Mouse (Mus musculus): ENCODE results near the gene Rpl13a. TPM values are rescaled to one million over a fixed set of nuclear protein-coding genes. Genes with fewer than 3 reads are reported as not detected.

Gene Rpl13a
- total RNA-seq (2023) = 1,000 to 10,000 TPM; 4,339 to 4,395 TPM

DNA sequence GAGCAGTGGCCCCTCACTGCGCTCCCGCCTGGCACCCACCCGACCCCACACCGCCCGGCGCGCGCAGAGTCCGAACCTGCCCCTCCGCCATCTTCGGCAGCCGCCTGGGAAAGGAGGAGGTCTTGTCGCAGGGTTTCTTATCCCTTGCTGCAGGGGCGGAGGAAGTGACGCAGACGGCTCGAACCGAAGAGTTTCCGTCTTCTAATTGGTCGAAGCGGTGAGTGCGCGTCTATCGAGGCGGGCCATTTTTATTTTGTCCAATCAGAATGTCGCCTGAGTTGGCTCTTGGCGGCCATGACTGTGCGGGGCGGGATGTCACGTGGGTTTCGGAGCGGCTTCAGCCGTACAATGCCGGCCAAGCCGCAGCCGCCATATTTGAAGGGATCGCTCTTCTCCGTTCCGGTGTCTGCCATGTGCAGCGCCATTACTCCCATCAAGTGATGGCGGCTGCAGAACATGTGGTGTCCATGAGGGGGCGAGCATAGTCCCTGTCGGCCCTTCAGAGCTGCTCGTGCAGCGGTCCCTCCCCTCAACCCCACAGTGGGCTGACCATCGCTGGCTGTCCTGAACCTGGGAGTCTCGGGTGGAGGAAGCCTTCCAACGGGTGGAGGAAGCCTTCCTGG lies at the start of gene Rpl13a:
TSS of gene Rpl13a (minus strand) at position 138 of the 623 bp plus-strand sequence.

DNA sequence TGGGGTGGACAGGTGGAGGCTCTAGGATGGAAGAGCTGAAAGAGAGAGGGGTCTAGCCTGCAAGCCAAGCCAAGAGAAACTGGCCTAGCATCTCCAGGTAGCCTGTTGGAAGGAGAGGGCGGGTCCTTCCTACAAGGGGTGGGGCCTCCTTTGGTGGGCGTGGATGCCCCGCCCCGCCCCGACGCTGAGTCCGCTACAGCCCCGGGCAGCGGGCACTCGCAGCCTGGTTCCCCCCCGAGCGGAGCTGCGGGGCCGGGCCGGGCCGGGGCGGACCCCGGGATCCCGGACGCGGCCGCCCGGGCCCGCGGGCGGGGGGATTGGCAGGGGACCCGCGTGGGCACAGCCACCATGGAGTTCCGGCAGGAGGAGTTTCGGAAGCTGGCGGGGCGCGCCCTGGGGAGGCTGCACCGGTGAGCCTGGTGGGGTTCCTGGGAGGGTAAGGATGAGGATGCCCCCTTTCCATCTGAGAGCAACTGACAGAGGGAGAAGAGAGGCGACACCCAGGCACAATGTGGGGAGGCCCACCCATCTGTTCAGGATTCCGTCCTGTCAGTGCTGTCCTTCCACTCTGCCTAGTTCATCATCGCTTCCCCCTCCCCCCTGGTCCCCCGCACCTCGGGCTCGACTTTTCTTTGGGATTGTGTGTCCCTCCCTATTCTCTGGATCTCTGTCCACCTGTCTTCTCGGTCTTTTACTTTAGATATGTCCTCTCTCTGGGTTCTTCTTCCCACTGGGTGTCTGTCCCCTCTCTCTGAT lies 35.4 kb upstream of the Rpl13a start, which contains the start of gene Slc17a7:
TSS of gene Slc17a7 (plus strand) at position 215 of the 756 bp plus-strand sequence.

GRCm38 (mm10) chr7:45154096-45154992 lies 25.8 kb upstream of the Rpl13a start, which contains the start of the genes Pih1d1 and Aldh16a1:
Gene Pih1d1 (plus strand): TSS chr7:45154303.
Gene Aldh16a1 (minus strand): TSS chr7:45154584.

GRCm38 (mm10) chr7:45135993-45136567 lies 7.5 kb upstream of the Rpl13a start, which contains the start of the genes Gm45713 and Flt3l:
Gene Gm45713 (minus strand): TSS chr7:45136231.
Gene Flt3l (minus strand): TSS chr7:45136432.

GRCm38 (mm10) chr7:45124224-45125143 lies 4.1 kb downstream of the Rpl13a start, which contains the start of gene Rps11:
Gene Rps11 (minus strand): TSS chr7:45124439.

GRCm38 (mm10) chr7:45103652-45104180 lies 24.8 kb downstream of the Rpl13a start, which contains the start of gene Fcgrt:
Gene Fcgrt (minus strand): TSS chr7:45103851.

GRCm38 (mm10) chr7:45092048-45092447 lies 36.5 kb downstream of the Rpl13a start, which contains the start of gene Rcn3:
Gene Rcn3 (minus strand): TSS chr7:45092221.

Other genes starting within 250 kb of the Rpl13a start
- gene Med25, start 236.0 kb downstream of the Rpl13a start, total RNA-seq (2023) = 10 to 100 TPM; 67.9 to 78.3 TPM
- 10 to 100 TPM; 31.4 to 50.1 TPM for gene Fuz, start 232.7 kb downstream of the Rpl13a start, total RNA-seq (2023)
- 100 to 1,000 TPM in 1 of 2 experiments, 10 to 100 TPM in 1; 92.5 to 101 TPM for gene Ap2a1, start 199.3 kb downstream of the Rpl13a start, total RNA-seq (2023)
- gene Tsks, start 185.6 kb downstream of the Rpl13a start, total RNA-seq (2023) = not detected
- gene Cpt1c, start 153.9 kb downstream of the Rpl13a start, total RNA-seq (2023) = not detected
- 100 to 1,000 TPM; 154 to 155 TPM for gene Prmt1, start 142.2 kb downstream of the Rpl13a start, total RNA-seq (2023)
- gene Irf3, start 131.1 kb downstream of the Rpl13a start, total RNA-seq (2023) = 100 to 1,000 TPM; 195 TPM
- 10 to 100 TPM; 35.3 to 36.9 TPM for gene Bcl2l12, start 130.0 kb downstream of the Rpl13a start, total RNA-seq (2023)
- gene Scaf1, start 112.4 kb downstream of the Rpl13a start, total RNA-seq (2023) = 100 to 1,000 TPM; 100 to 104 TPM
- 10 to 100 TPM; 20.1 to 20.2 TPM for gene Rras, start 110.8 kb downstream of the Rpl13a start, total RNA-seq (2023)
- 10 to 100 TPM; 77.6 to 78.0 TPM for gene Prr12, start 75.9 kb downstream of the Rpl13a start, total RNA-seq (2023)
- gene Nosip, start 66.3 kb downstream of the Rpl13a start, total RNA-seq (2023) = 10 to 100 TPM; 65.6 to 78.2 TPM
- gene Prrg2, start 66.1 kb downstream of the Rpl13a start, total RNA-seq (2023) = 1 to 10 TPM; 2.9 to 3.9 TPM
- gene Rcn3, start 36.5 kb downstream of the Rpl13a start, total RNA-seq (2023) = 1 to 10 TPM; 3.6 to 6.8 TPM
- 10 to 100 TPM; 29.9 to 39.6 TPM for gene Fcgrt, start 24.9 kb downstream of the Rpl13a start, total RNA-seq (2023)
- 1,000 to 10,000 TPM; 2,440 to 2,508 TPM for gene Rps11, start 4.3 kb downstream of the Rpl13a start, total RNA-seq (2023)
- gene Gm45713, start 7.5 kb upstream of the Rpl13a start, total RNA-seq (2023) = not detected
- 10 to 100 TPM; 77.8 to 83.8 TPM for gene Flt3l, start 7.7 kb upstream of the Rpl13a start, total RNA-seq (2023)
- 10 to 100 TPM; 40.5 to 51.7 TPM for gene Pih1d1, start 25.5 kb upstream of the Rpl13a start, total RNA-seq (2023)
- gene Aldh16a1, start 25.8 kb upstream of the Rpl13a start, total RNA-seq (2023) = 100 to 1,000 TPM; 128 to 137 TPM
- not detected for gene Slc17a7, start 35.2 kb upstream of the Rpl13a start, total RNA-seq (2023)
- not detected for gene Gfy, start 50.8 kb upstream of the Rpl13a start, total RNA-seq (2023)
- not detected for gene Pth2, start 52.2 kb upstream of the Rpl13a start, total RNA-seq (2023)
- gene Ccdc155, start 76.1 kb upstream of the Rpl13a start, total RNA-seq (2023) = 1 to 10 TPM in 1 of 2 experiments, under 1 TPM in 1; 0.46 to 1.1 TPM
- 1 to 10 TPM in 1 of 2 experiments, under 1 TPM in 1; 0.83 to 2.3 TPM for gene Dkkl1, start 83.4 kb upstream of the Rpl13a start, total RNA-seq (2023)
- not detected for gene Tead2, start 87.0 kb upstream of the Rpl13a start, total RNA-seq (2023)
- 1,000 to 10,000 TPM; 1,836 to 1,886 TPM for gene Cd37, start 110.4 kb upstream of the Rpl13a start, total RNA-seq (2023)
- not detected for gene Slc6a16, start 112.3 kb upstream of the Rpl13a start, total RNA-seq (2023)
- gene Slc6a21, start 148.8 kb upstream of the Rpl13a start, total RNA-seq (2023) = 1 to 10 TPM; 1.1 to 1.9 TPM
- gene Trpm4, start 205.0 kb upstream of the Rpl13a start, total RNA-seq (2023) = 10 to 100 TPM in 1 of 2 experiments, 1 to 10 TPM in 1; 8.6 to 16.3 TPM
- gene Hrc, start 206.5 kb upstream of the Rpl13a start, total RNA-seq (2023) = not detected
- under 1 TPM in 1 of 2 experiments, not detected in 1; 0.17 TPM for gene Ppfia3, start 238.3 kb upstream of the Rpl13a start, total RNA-seq (2023)
- 1 to 10 TPM; 1.2 to 1.5 TPM for gene Lin7b, start 241.8 kb upstream of the Rpl13a start, total RNA-seq (2023)

Data from B cell, adult 67 days (primary cell).